Mouse (Mus musculus) forebrain, embryonic 10.5 days (tissue): ENCODE data around the gene Igfbp3. TPM values are rescaled to one million over a fixed set of nuclear protein-coding genes. Genes with fewer than 3 reads are reported as not detected.
A peak's percentile ranks its signal among the peaks of the same experiment; 100 is the strongest.

Experiments
- DNase-seq: peaks from one replicate; pipeline ENCODE4 v3.0.0-alpha.2; 2017; ENCODE audit warnings: low spot score; ENCODE audit errors: extremely low spot score
- H3K27ac ChIP-seq: fragments of 300-500 bp; sonication (generic); 2 replicates; pipeline ENCODE4 v1.5.1; 2016; ENCODE audit warnings: mild to moderate bottlenecking
- H3K27me3 ChIP-seq: fragments of 300-500 bp; sonication (generic); 2 replicates; pipeline ENCODE4 v1.6.1; 2016; ENCODE audit warnings: mild to moderate bottlenecking; ENCODE audit not compliant: poor library complexity, severe bottlenecking
- H3K36me3 ChIP-seq: fragments of 300-500 bp; sonication (generic); replicated peaks from 2 replicates; pipeline ENCODE4 v1.6.1; 2016; ENCODE audit warnings: mild to moderate bottlenecking, moderate library complexity
- H3K4me1 ChIP-seq: fragments of 300-500 bp; sonication (generic); 2 replicates; pipeline ENCODE4 v1.6.1; 2016
- H3K4me3 ChIP-seq: fragments of 300-500 bp; sonication (generic); 2 replicates; pipeline ENCODE4 v1.5.1; 2016; ENCODE audit warnings: mild to moderate bottlenecking, moderate library complexity
- H3K9me3 ChIP-seq: fragments of 300-500 bp; sonication (generic); 2 replicates; pipeline ENCODE4 v1.6.1; 2016; ENCODE audit warnings: mild to moderate bottlenecking, moderate library complexity
- WGBS: fragments of 180-500 bp; shearing (Covaris S2); methylation state at CpG from one replicate; pipeline ENCODE4 v1.1.7; 2016; 5-methylcytosine and 5-hydroxymethylcytosine counted together
- polyA plus RNA-seq: library from polyadenylated mRNA; unstranded; fragments of >200 nt; fragmentation: Nextera tagmentation; extraction: Ambion mirVana; gene quantifications from 2 replicates; pipeline ENCODE4 v1.2.1, GENCODE M21; 2016

Gene Igfbp3
- polyA plus RNA-seq, 1 experiment from 2014 or later = 16.6 TPM

GRCm38 (mm10) chr11:7202206-7202605, 11.5 kb downstream of the Igfbp3 start:
- WGBS = 85% methylated on average over 7 of the region's 7 CpGs
- no peaks in the 10 kb centered on the region for H3K9me3 ChIP-seq
- no peaks in the 10 kb centered on the region for H3K27me3 ChIP-seq

GRCm38 (mm10) chr11:7200393-7200783, 13.3 kb downstream of the Igfbp3 start:
- no peak for DNase-seq
- no peaks in the 10 kb centered on the region for H3K36me3 ChIP-seq

More at GRCm38 (mm10) chr11:7202206-7202605, 11.5 kb downstream of the Igfbp3 start:
- no peak for DNase-seq
- H3K36me3 ChIP-seq = no peaks in the 10 kb centered on the region
- H3K27ac ChIP-seq = no peak overlapping the region
- H3K4me3 ChIP-seq = no peak overlapping the region
- H3K4me1 ChIP-seq = peaks cover 27% of the 10 kb centered on the region

GRCm38 (mm10) chr11:7199736-7200392, 13.9 kb downstream of the Igfbp3 start:
- H3K9me3 ChIP-seq = no peaks in the 10 kb centered on the region
- peak; percentile 42 for DNase-seq
- H3K27me3 ChIP-seq = no peaks in the 10 kb centered on the region; the same call in 1 of the 2 replicates
- 61% methylated on average over 14 of the region's 14 CpGs for WGBS
- peaks cover 32% of the 10 kb centered on the region for H3K4me1 ChIP-seq
- no peak overlapping the region for H3K4me3 ChIP-seq
- H3K27ac ChIP-seq = no peak overlapping the region
- H3K36me3 ChIP-seq = no peaks in the 10 kb centered on the region

More at GRCm38 (mm10) chr11:7200393-7200783, 13.3 kb downstream of the Igfbp3 start:
- Histone ChIP-seq H3K27me3 (no peaks in the 10 kb centered on the region; the same call in 1 of the 2 replicates), H3K9me3 (no peaks in the 10 kb centered on the region), H3K27ac (no peak overlapping the region), H3K4me3 (no peak overlapping the region), H3K4me1 (peaks cover 37% of the 10 kb centered on the region)
- WGBS = 84% methylated on average over 9 of the region's 9 CpGs

GRCm38 (mm10) chr11:7198481-7199256, 15.1 kb downstream of the Igfbp3 start:
- peak overlapping the region; percentile 80 for H3K27ac ChIP-seq
- no peaks in the 10 kb centered on the region for H3K36me3 ChIP-seq
- no peaks in the 10 kb centered on the region; the same call in 1 of the 2 replicates for H3K27me3 ChIP-seq
- H3K4me3 ChIP-seq = no peak overlapping the region
- no peaks in the 10 kb centered on the region for H3K9me3 ChIP-seq
- peaks cover 32% of the 10 kb centered on the region for H3K4me1 ChIP-seq
- DNase-seq = no peak
- 85% methylated on average over 10 of the region's 10 CpGs for WGBS

DNA sequence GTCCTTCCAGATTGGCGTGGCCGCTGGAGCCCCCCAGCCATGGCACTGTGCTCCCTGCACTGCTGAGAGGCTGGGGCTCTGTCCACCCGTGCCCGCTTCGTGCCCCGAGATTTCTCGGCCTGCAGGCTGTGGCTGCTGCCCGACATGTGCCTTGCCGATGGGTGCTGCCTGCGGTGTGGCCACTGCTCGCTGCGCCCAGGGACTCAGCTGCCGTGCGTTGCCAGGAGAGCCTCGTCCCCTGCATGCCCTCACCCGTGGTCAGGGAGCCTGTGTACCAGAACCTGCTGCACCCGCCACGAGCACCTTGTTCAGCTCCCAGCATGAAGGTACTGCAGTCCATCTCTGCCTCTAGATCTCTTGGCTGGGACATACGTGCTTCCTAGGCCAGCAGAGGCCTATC, 15.7 kb downstream of the Igfbp3 start:
- no peaks in the 10 kb centered on the region; the same call in 1 of the 2 replicates for H3K27me3 ChIP-seq
- DNase-seq = no peak
- peak overlapping the region; percentile 80 for H3K27ac ChIP-seq
- 92% methylated on average over 19 of the region's 19 CpGs for WGBS
- H3K36me3 ChIP-seq = no peaks in the 10 kb centered on the region
- no peaks in the 10 kb centered on the region for H3K9me3 ChIP-seq
- peaks cover 32% of the 10 kb centered on the region for H3K4me1 ChIP-seq
- no peak overlapping the region for H3K4me3 ChIP-seq

GRCm38 (mm10) chr11:7197491-7197941, 16.2 kb downstream of the Igfbp3 start, which contains the start of gene Igfbp1:
Gene Igfbp1 (plus strand): TSS chr11:7197782.
- Histone ChIP-seq H3K27ac (peak within 1 kb of the TSS; percentile 80), H3K4me3 (no peak within 1 kb of the TSS), H3K27me3 (no peaks in the 10 kb centered on the region; the same call in 1 of the 2 replicates), H3K4me1 (peaks cover 32% of the 10 kb centered on the region), H3K9me3 (no peaks in the 10 kb centered on the region), H3K36me3 (no peaks in the 10 kb centered on the region)
- WGBS = 42% methylated on average over 12 of the region's 12 CpGs
- DNase-seq = peak; percentile 43

- Histone ChIP-seq H3K36me3 (no peaks in the 10 kb centered on the region), H3K9me3 (no peaks in the 10 kb centered on the region), H3K27ac (no peak overlapping the region), H3K4me3 (no peak overlapping the region), H3K4me1 (peaks cover 32% of the 10 kb centered on the region), H3K27me3 (no peaks in the 10 kb centered on the region; the same call in 1 of the 2 replicates)
- 92% methylated on average over 4 of the region's 4 CpGs for WGBS
- no peak for DNase-seq
These were observed 18.4 kb downstream of the Igfbp3 start for GRCm38 (mm10) chr11:7195312-7195685.

DNA sequence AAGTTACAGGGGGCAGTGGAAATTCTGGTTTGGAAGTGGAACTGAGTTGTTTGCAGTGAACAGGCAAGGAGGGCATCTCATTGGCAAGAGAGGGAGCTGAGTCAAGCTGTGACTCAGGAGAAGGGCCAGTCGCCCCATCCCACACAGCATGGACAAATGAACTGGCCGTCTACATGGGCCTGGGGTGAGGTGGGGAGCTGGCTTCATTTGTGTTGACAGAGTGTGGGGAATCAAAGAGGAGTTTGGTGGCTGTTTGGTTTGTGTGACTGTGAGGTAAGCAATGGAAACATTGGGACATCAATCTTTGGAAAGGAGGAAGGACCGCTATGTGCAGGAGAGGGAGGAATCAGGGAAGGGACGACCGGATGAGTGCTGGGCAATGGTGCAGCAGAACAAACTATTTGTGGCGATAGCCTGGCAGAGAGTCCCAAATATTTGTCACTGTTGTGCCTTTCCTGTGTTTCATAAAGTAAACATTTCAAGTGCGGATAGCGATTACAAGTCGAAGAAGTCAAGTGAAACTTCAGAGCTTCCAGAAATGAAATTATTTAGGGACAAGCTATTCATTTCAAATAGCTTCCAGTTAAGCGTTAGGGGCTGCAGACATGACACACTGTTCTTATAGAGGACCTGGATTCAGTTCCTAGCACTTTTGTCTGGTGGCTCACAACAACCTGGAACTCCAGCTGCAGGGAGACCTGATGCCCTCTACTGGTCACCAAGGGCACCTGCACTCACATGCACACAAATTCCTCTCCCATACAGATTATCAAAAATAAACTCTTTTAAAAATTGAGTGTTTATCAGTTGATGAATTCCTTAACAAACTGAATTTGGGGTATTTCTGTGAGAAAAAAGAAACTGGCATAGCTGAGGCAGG, 19.1 kb downstream of the Igfbp3 start:
- H3K27ac ChIP-seq = no peak overlapping the region
- 92% methylated on average over 10 of the region's 10 CpGs for WGBS

DNA sequence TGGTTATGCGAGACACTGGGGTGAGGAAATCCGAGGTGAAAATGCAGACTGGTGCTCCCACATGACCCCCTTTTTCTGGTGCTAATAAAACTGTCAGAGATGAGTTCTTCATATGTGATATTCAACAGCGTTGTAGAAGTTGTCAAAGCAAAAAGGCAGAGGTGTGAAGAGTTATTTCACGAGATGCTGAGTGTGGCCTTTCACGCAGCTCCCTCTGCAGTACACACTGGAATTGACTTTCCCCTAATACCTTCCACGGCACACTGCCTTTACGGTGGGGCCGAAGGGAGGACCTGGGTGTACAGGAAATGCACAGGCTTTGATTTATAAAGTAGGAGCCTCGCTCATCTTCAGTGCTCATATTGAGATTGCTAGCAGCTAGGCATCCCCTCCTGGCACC, 20.6 kb downstream of the Igfbp3 start:
- WGBS = 85% methylated on average over 9 of the region's 9 CpGs
- Histone ChIP-seq H3K9me3 (no peaks in the 10 kb centered on the region), H3K27me3 (no peaks in the 10 kb centered on the region; the same call in 1 of the 2 replicates), H3K4me1 (peaks cover 23% of the 10 kb centered on the region), H3K27ac (no peak overlapping the region), H3K4me3 (no peak overlapping the region), H3K36me3 (no peaks in the 10 kb centered on the region)
- DNase-seq = no peak

More for the DNA sequence above, 19.1 kb downstream of the Igfbp3 start:
- Histone ChIP-seq H3K4me1 (peaks cover 32% of the 10 kb centered on the region), H3K36me3 (no peaks in the 10 kb centered on the region), H3K9me3 (no peaks in the 10 kb centered on the region), H3K27me3 (no peaks in the 10 kb centered on the region; the same call in 1 of the 2 replicates), H3K4me3 (no peak overlapping the region)
- no peak for DNase-seq

- Histone ChIP-seq H3K27ac (no peak overlapping the region), H3K4me1 (peaks cover 19% of the 10 kb centered on the region), H3K27me3 (no peaks in the 10 kb centered on the region; the same call in 1 of the 2 replicates), H3K9me3 (no peaks in the 10 kb centered on the region), H3K36me3 (no peaks in the 10 kb centered on the region), H3K4me3 (no peak overlapping the region)
- WGBS = 81% methylated on average over 6 of the region's 6 CpGs
- no peak for DNase-seq
These were observed 21.0 kb downstream of the Igfbp3 start for GRCm38 (mm10) chr11:7192710-7193109.

DNA sequence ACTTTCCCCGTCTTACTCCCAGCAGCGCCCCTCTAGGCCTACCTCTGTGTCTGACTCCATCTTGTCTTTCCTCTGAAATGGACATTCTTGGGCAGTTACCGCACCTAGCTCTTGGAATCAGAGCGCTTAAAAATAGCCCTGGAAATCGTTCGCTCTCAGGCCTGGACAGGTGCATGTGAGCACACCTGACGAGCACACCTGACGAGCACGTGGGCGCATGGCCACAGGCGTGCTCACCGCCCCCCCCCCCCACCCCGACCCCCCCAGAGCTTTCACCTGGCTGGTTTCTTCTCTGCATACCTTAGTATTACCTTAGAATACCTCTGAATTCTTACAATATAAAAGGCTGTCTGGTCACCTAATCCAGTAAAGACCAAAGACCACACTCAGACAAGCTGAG, 25.3 kb downstream of the Igfbp3 start, which contains the start of gene Gm11985:
Gene Gm11985 (minus strand): TSS at position 101 of the 400 bp plus-strand sequence.
- no peaks in the 10 kb centered on the region for H3K36me3 ChIP-seq
- DNase-seq = no peak
- peaks cover 5% of the 10 kb centered on the region; the same call in 1 of the 2 replicates for H3K27me3 ChIP-seq
- no peaks in the 10 kb centered on the region for H3K9me3 ChIP-seq
- 88% methylated on average over 13 of the region's 13 CpGs for WGBS
- H3K27ac ChIP-seq = no peak within 1 kb of the TSS
- H3K4me3 ChIP-seq = no peak within 1 kb of the TSS
- peaks cover 35% of the 10 kb centered on the region for H3K4me1 ChIP-seq

GRCm38 (mm10) chr11:7187472-7187871, 26.3 kb downstream of the Igfbp3 start:
- no peaks in the 10 kb centered on the region for H3K9me3 ChIP-seq
- 53% methylated on average over 8 of the region's 8 CpGs for WGBS

More at GRCm38 (mm10) chr11:7187472-7187871, 26.3 kb downstream of the Igfbp3 start:
- no peak for DNase-seq
- Histone ChIP-seq H3K36me3 (no peaks in the 10 kb centered on the region), H3K27me3 (peaks cover 5% of the 10 kb centered on the region; the same call in 1 of the 2 replicates), H3K4me1 (peaks cover 45% of the 10 kb centered on the region), H3K4me3 (no peak overlapping the region), H3K27ac (no peak overlapping the region)
